Mouse (Mus musculus): ENCODE measurements around the gene Nosip. TPM values are rescaled to one million over a fixed set of nuclear protein-coding genes. Genes with fewer than 3 reads are reported as not detected.

Nosip gene
- 53.8 and 55.9 TPM in 2 replicates for polyA plus RNA-seq (2015; fragmentation: Nextera tagmentation; extraction: Ambion mirVana)

DNA sequence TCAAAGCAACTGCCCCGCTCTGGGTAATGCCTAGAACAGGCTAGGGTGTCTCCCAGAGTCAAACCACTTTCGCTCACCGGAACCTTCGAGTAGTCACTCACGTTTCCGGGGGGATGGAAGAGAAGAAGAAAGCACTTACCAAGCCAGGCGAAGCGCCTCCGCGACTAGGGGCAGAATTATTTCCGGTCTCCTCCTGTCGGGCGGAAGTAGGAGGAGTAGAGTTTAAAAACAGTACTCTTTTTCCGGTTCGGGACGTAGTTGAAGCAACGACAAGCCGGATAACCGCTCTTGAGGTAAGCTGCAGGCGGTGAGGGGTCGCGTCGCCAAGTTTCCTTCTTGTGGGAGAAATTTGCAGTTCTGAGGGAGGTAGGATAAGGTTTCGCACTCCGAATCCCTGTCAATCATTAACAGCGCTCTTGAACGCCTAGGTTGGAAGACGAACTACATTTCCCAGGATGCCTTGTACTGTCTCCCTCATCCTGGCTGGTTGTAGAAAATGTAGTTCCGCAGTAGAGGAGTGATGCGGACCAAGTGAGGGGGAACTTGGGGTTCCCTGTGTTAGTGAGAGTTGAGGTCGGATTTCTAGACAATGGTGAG, at the start of gene Nosip, which contains the start of gene Prrg2:
TSS of gene Nosip (plus strand) at position 191 of the 597 bp plus-strand sequence.
TSS of gene Prrg2 (minus strand) at position 439 of the 597 bp plus-strand sequence.
- Histone ChIP-seq H3K4me3 (ENCODE audit: low read length) (peak within 1 kb of the TSS; percentile 65), H3K9ac (ENCODE audit: low read length) (peak within 1 kb of the TSS; percentile 73), H3K27me3 (ENCODE audit: control insufficient read depth, insufficient read depth, low read length) (no peaks in the 10 kb centered on the region), H3K9me3 (replicated peaks; ENCODE audit: control insufficient read depth, low read length) (no peaks in the 10 kb centered on the region), H3K4me2 (ENCODE audit: low read depth, low read length) (peak within 1 kb of the TSS; percentile 68), H3K27ac (ENCODE audit: low read length) (peak within 1 kb of the TSS; percentile 87), H3K4me1 (ENCODE audit: control insufficient read depth, insufficient read depth, low read length) (peaks cover 15% of the 10 kb centered on the region), H3K36me3 (ENCODE audit: control insufficient read depth, insufficient read depth) (no peaks in the 10 kb centered on the region)
- peak; percentile 90 for ATAC-seq (replicated peaks; ENCODE audit: extremely low read depth, insufficient read depth, low FRiP score)
- under 1% methylated on average over 31 of the region's 31 CpGs for WGBS

DNA sequence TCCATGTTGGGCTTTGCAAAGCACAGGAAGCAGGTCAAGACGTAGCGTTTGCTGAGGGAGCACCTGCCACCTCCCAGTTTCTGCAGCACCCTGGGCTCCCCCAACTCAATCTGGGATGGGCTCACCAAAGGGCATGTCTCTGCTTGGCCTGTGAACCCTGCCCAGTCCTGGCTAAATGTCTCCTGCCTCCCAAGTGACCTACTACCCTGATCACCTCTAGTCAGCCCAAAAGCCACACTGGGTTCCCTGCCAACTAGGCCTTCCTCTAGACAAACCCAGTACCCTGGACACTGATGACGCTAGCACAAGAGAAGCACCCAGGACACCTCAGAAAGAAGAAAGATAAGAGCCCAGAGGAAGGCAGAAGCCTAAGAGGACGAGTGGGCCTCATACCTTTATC, 49.4 kb upstream of the Nosip start:
- Histone ChIP-seq H3K36me3 (ENCODE audit: control insufficient read depth, insufficient read depth) (peaks cover 42% of the 10 kb centered on the region), H3K4me2 (ENCODE audit: low read depth, low read length) (no peak overlapping the region), H3K9me3 (replicated peaks; ENCODE audit: control insufficient read depth, low read length) (no peaks in the 10 kb centered on the region), H3K4me3 (ENCODE audit: low read length) (no peak overlapping the region), H3K4me1 (ENCODE audit: control insufficient read depth, insufficient read depth, low read length) (peaks cover 8% of the 10 kb centered on the region), H3K27me3 (ENCODE audit: control insufficient read depth, insufficient read depth, low read length) (no peaks in the 10 kb centered on the region), H3K27ac (ENCODE audit: low read length) (no peak overlapping the region), H3K9ac (ENCODE audit: low read length) (no peak overlapping the region)
- no peak for ATAC-seq (replicated peaks; ENCODE audit: extremely low read depth, insufficient read depth, low FRiP score)
- WGBS: 75% methylated on average over 4 of the region's 4 CpGs

DNA sequence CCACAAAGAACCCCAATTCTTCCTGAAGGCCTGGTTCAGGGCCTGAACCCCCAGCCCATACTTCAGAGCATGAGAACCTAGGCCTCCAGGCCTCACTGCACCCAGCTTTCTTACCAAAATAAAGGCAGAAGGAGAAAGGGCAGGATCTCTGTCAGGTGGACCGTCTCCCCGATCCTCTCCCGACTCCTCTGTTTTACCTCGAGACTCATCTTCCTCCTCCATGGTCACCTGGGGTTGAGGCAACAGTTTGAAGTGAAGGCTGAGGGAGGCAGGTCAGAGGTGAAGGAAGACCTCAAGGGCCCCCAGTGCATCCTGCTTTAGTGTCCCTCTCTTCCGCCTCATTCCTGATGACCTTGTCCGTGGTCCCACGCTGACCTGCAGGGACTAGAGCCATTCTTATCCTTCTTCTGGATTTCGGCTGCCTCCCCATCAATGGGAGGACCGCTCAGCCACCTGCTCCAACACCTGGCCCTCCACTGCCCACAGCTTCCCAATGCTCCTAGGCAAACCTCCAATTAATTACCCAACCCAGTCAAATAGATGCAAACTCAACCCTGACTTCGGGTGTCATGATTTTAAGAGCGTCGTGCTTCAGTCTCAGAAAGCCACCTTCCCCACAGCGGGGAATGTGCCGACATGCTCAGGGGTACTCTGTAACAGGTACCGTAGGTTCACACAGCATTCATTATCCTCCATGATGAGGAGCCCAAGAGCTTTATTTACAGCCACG, 48.7 kb upstream of the Nosip start:
- H3K36me3 ChIP-seq (ENCODE audit: control insufficient read depth, insufficient read depth): peaks cover 35% of the 10 kb centered on the region
- H3K9ac ChIP-seq (ENCODE audit: low read length): no peak overlapping the region
- no peak overlapping the region for H3K4me3 ChIP-seq (ENCODE audit: low read length)
- H3K27me3 ChIP-seq (ENCODE audit: control insufficient read depth, insufficient read depth, low read length): no peaks in the 10 kb centered on the region
- WGBS: 93% methylated on average over 16 of the region's 16 CpGs
- no peak overlapping the region for H3K4me2 ChIP-seq (ENCODE audit: low read depth, low read length)
- H3K4me1 ChIP-seq (ENCODE audit: control insufficient read depth, insufficient read depth, low read length): peaks cover 10% of the 10 kb centered on the region
- no peak for ATAC-seq (replicated peaks; ENCODE audit: extremely low read depth, insufficient read depth, low FRiP score)
- H3K27ac ChIP-seq (ENCODE audit: low read length): no peak overlapping the region
- H3K9me3 ChIP-seq (replicated peaks; ENCODE audit: control insufficient read depth, low read length): no peaks in the 10 kb centered on the region

DNA sequence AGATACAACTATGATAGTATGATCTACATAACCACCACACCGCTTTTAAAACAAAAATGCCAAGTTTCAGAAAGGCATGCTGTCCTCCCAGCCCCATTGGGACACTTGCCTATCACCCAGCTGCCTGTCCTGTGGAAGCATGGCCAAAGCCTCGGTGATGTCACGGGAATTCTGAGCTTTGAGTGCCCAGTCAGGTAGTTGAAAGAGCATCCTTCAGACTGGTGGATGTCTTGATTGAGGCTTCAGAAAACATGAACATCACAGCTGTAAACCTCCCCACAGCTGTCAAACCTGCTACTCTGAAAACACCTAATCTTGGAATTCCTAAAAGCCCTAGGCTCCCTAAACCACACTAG, 48.2 kb upstream of the Nosip start:
- no peak for ATAC-seq (replicated peaks; ENCODE audit: extremely low read depth, insufficient read depth, low FRiP score)
- Histone ChIP-seq H3K36me3 (ENCODE audit: control insufficient read depth, insufficient read depth) (peaks cover 31% of the 10 kb centered on the region), H3K9me3 (replicated peaks; ENCODE audit: control insufficient read depth, low read length) (no peaks in the 10 kb centered on the region), H3K4me2 (ENCODE audit: low read depth, low read length) (no peak overlapping the region), H3K4me1 (ENCODE audit: control insufficient read depth, insufficient read depth, low read length) (peaks cover 16% of the 10 kb centered on the region), H3K27me3 (ENCODE audit: control insufficient read depth, insufficient read depth, low read length) (no peaks in the 10 kb centered on the region), H3K4me3 (ENCODE audit: low read length) (no peak overlapping the region), H3K27ac (ENCODE audit: low read length) (no peak overlapping the region), H3K9ac (ENCODE audit: low read length) (no peak overlapping the region)
- WGBS: 85% methylated on average over 3 of the region's 3 CpGs

DNA sequence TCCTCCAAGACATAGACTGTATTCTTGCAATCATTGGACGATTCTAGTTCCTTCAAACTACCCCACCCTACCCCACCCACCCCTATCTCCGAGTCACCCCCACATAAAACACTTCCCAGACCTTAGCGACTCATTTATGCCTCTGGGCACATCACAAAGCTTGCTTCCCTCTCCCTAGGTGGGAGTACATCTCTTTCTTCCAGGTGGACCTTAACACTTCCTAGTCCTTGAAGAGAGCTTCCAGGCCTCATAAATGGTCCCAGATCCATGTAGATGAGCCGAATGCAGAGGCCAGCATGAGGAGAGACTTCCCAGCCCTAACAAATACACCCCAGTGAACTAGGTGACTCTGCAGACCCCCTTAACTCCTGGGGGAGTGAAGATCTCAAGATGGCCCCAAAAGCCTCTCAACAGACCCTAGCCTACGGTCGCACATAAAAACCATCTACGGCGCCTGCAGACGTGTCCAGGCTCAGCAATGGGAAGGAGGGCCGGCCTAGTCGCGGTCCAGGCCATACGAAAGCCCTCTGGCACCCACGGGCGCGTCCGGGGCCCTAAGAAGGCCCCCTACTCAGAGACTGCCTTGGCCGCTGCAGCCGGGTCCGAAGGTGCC, 46.8 kb upstream of the Nosip start:
- Histone ChIP-seq H3K4me2 (ENCODE audit: low read depth, low read length) (peak overlapping the region; percentile 77), H3K4me3 (ENCODE audit: low read length) (peak overlapping the region; percentile 89), H3K4me1 (ENCODE audit: control insufficient read depth, insufficient read depth, low read length) (peaks cover 19% of the 10 kb centered on the region), H3K9ac (ENCODE audit: low read length) (peak overlapping the region; percentile 97), H3K27ac (ENCODE audit: low read length) (peak overlapping the region; percentile 87), H3K36me3 (ENCODE audit: control insufficient read depth, insufficient read depth) (peaks cover 22% of the 10 kb centered on the region), H3K9me3 (replicated peaks; ENCODE audit: control insufficient read depth, low read length) (no peaks in the 10 kb centered on the region), H3K27me3 (ENCODE audit: control insufficient read depth, insufficient read depth, low read length) (no peaks in the 10 kb centered on the region)
- no peak for ATAC-seq (replicated peaks; ENCODE audit: extremely low read depth, insufficient read depth, low FRiP score)
- under 1% methylated on average over 20 of the region's 20 CpGs for WGBS

DNA sequence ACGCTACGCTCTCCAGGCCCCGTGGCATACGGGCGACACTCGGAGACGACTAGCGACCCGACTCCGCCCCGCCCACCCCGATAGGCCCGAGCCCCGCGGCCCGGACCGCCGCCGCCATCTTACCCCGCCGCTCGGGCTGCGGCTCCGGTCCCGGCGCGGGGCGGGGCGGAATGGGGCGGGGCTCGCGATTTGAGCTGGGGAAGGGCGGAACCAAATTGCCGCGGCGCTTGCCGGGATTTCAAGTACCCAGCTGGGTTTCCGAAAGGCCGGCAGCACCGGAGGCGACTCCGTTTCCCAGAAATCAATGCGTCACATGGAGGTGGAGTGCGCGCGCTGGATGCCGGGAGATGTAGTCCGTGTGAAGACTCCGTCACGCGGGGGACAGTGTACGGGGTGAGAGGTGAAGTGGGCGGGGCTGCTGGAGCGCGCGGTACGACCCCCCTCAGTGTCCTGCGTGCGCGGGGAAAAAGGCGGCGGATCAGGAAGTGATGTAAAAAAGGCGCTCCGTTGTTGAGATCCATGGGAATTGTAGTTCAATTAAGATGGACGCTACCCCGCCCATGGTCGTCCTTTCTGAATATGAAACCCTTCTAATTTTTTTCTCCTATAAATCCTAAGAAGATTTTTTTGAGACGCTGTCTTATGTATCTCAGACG, 46.1 kb upstream of the Nosip start, which contains the start of gene Scaf1:
TSS of gene Scaf1 (minus strand) at position 407 of the 656 bp plus-strand sequence.
- Histone ChIP-seq H3K36me3 (ENCODE audit: control insufficient read depth, insufficient read depth) (peaks cover 17% of the 10 kb centered on the region), H3K27me3 (ENCODE audit: control insufficient read depth, insufficient read depth, low read length) (no peaks in the 10 kb centered on the region), H3K4me2 (ENCODE audit: low read depth, low read length) (peak within 1 kb of the TSS; percentile 77), H3K9ac (ENCODE audit: low read length) (peak within 1 kb of the TSS; percentile 97), H3K27ac (ENCODE audit: low read length) (peak within 1 kb of the TSS; percentile 99), H3K9me3 (replicated peaks; ENCODE audit: control insufficient read depth, low read length) (no peaks in the 10 kb centered on the region), H3K4me3 (ENCODE audit: low read length) (peak within 1 kb of the TSS; percentile 89), H3K4me1 (ENCODE audit: control insufficient read depth, insufficient read depth, low read length) (peaks cover 19% of the 10 kb centered on the region)
- peak; percentile 81 for ATAC-seq (replicated peaks; ENCODE audit: extremely low read depth, insufficient read depth, low FRiP score)
- WGBS: under 1% methylated on average over 69 of the region's 69 CpGs

DNA sequence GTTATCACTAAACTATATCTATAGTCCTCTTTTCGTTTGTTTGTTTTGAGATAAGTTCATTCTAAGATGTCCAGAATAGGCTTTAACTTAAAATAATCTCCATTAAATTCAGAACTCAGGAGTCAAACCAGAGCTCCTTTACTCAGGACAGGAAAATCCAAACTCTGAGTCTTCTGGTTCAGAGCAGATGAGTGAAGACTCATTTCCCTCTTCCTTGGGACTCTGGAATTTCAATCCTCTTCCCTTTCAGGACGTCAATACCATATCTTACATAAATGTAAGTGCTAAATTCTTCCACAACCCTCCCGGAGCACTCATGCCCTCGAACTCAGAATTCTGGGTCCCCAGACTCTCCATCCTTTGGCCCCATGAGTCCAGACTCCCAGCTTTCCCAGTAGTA, 45.5 kb upstream of the Nosip start:
- H3K4me2 ChIP-seq (ENCODE audit: low read depth, low read length): peak overlapping the region; percentile 75
- no peaks in the 10 kb centered on the region for H3K9me3 ChIP-seq (replicated peaks; ENCODE audit: control insufficient read depth, low read length)
- peak overlapping the region; percentile 99 for H3K27ac ChIP-seq (ENCODE audit: low read length)
- peak overlapping the region; percentile 72 for H3K4me3 ChIP-seq (ENCODE audit: low read length)
- peaks cover 15% of the 10 kb centered on the region for H3K36me3 ChIP-seq (ENCODE audit: control insufficient read depth, insufficient read depth)
- peak overlapping the region; percentile 75 for H3K9ac ChIP-seq (ENCODE audit: low read length)
- peaks cover 19% of the 10 kb centered on the region for H3K4me1 ChIP-seq (ENCODE audit: control insufficient read depth, insufficient read depth, low read length)
- H3K27me3 ChIP-seq (ENCODE audit: control insufficient read depth, insufficient read depth, low read length): no peaks in the 10 kb centered on the region
- WGBS: under 1% methylated on average over 4 of the region's 4 CpGs
- ATAC-seq (replicated peaks; ENCODE audit: extremely low read depth, insufficient read depth, low FRiP score): no peak

DNA sequence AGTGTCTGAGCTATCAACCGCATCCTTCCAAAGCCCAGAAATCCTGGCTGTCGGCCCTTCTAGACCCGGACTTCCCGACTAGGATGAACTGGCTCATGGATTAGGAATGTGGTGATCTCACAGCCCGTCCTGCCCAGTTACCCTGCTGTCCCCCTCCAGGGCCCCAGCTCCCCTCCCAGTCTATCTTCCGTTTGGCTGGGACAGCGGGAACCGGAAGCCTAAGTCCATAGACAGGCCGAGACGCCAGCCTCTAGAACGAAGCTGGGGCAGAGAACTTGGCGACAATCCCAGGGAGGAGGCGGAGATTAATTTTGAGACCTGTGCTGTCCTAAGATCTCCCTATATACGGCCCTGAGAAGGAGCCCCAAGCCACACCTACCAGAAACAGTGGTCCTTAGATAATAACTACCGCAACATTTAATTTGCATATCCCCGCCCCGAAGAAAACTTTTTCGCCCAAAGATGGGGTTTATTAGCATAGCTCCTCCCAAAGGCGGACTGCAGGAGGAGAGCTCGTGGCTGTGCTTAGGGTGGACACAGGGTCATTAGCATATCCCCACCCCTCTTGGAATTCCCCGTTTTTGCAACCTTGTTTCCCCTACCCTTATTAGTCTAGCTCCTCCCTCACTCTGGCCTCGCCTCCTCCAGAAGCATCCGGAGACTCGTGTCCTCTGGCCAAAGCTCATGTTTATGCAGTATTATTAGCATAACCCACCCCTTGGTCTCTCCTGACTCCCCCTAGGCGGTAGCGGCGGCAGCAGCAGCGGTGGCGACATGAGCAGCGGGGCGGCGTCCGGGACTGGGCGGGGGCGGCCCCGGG, 44.8 kb upstream of the Nosip start, which contains the start of gene Rras:
TSS of gene Rras (plus strand) at position 720 of the 820 bp plus-strand sequence.
- Histone ChIP-seq H3K36me3 (ENCODE audit: control insufficient read depth, insufficient read depth) (peaks cover 8% of the 10 kb centered on the region), H3K9me3 (replicated peaks; ENCODE audit: control insufficient read depth, low read length) (no peaks in the 10 kb centered on the region), H3K4me3 (ENCODE audit: low read length) (peak within 1 kb of the TSS; percentile 72), H3K27ac (ENCODE audit: low read length) (peak within 1 kb of the TSS; percentile 99), H3K9ac (ENCODE audit: low read length) (peak within 1 kb of the TSS; percentile 84), H3K4me1 (ENCODE audit: control insufficient read depth, insufficient read depth, low read length) (peaks cover 19% of the 10 kb centered on the region), H3K4me2 (ENCODE audit: low read depth, low read length) (peak within 1 kb of the TSS; percentile 75), H3K27me3 (ENCODE audit: control insufficient read depth, insufficient read depth, low read length) (no peaks in the 10 kb centered on the region)
- peak; percentile 88 for ATAC-seq (replicated peaks; ENCODE audit: extremely low read depth, insufficient read depth, low FRiP score)
- WGBS: under 1% methylated on average over 36 of the region's 36 CpGs

All from heart, embryonic 16.5 days (tissue).